Mouse (Mus musculus): ENCODE results near the gene Phb2. TPM values are rescaled to one million over a fixed set of nuclear protein-coding genes. Genes with fewer than 3 reads are reported as not detected.
A peak's percentile ranks its signal among the peaks of the same experiment; 100 is the strongest.

The Phb2 gene
- total and polyA plus RNA-seq, 2 experiments: 140 to 209 TPM

DNA sequence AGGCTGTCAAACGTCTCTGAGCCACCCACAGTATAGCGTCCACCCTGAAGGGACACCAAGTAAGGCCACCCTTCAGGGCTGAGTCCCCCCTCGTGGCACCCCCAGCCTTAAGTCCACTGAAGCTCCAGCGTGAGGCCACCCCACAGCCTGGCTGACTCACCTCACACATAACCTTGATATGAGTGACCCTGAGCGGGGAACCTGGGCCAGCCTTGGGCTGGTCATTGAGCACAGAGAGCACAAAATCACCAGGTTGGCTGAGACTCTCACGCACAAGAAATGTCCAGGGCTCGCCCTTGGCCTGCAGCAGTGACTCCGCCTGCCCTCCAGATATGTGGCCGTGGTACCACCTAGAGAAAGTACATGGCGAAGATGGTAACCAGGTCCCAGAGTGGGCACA lies 16.5 kb downstream of the Phb2 start:
- no peak overlapping the region for H3K27ac ChIP-seq (replicated peaks; ENCODE audit: insufficient read depth, low read depth, low read length)
- no peaks in the 10 kb centered on the region for H3K4me1 ChIP-seq (ENCODE audit: control insufficient read depth, insufficient read depth, low read length)
- H3K79me2 ChIP-seq (ENCODE audit: control insufficient read depth, insufficient read depth, low read length): no peaks in the 10 kb centered on the region; the same call in 1 of the 2 replicates
- H3K27me3 ChIP-seq (ENCODE audit: control insufficient read depth, insufficient read depth, low read length): no peaks in the 10 kb centered on the region
- H3K9ac ChIP-seq (ENCODE audit: low read depth, low read length): no peak overlapping the region
- no peaks in the 10 kb centered on the region; the same call in 1 of the 2 replicates for H3K36me3 ChIP-seq (ENCODE audit: control insufficient read depth, insufficient read depth, low read length)
- H3K4me3 ChIP-seq (ENCODE audit: insufficient read depth, low read depth, low read length): no peak overlapping the region
- DNase-seq (ENCODE audit: extremely low read depth, low read depth, low spot score): no peak
- TF ChIP-seq CTCF (IDR thresholded peaks at IDR 0.05; ENCODE audit: low read depth, low read length): no peak
- TF ChIP-seq POLR2A (IDR thresholded peaks at IDR 0.05; ENCODE audit: extremely low read depth, insufficient read depth, low read length): no peak
- WGBS: 93% methylated on average over 10 of the region's 10 CpGs

DNA sequence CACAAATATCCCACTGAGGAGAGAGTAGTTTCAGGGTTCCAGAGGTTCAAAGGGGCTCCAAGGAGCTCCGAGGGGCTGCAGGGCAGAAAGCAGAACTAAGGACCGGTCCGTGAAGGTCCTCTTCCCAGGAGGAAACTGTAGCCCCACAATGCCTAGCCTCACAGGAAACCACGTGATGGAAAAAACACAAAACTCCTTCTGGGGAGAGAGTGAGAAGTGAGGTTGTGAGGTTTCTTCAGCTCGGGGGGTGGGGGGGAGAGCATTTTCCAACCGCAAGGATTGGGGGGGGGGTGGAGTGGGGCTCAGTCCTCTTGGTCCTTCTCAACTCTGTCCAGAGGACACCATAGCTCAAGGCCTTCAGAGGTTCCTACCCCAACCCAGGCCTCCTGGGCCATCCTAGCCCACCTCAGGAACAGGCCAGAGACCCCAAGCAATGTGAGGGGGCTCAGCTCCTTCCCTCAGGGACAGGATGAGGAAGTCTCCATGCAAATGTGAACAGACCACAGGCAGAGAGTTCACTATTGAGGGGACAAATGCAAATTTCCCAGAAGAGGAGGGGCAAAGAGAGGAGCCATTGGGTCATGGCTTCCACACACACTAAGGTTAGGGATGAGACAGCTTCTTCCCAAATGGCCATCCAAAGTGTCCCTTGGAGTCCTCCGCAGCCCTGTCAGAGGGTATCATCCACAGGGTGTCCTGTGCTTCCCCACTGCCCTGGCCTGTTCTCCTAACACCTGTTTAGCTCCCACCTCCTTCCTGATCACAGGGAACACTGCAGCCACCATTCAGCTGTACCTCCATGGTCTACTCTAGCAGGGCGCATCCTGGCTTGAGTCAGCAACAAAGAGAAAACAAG lies 17.9 kb downstream of the Phb2 start:
- Histone ChIP-seq H3K27me3 (ENCODE audit: control insufficient read depth, insufficient read depth, low read length) (no peaks in the 10 kb centered on the region), H3K79me2 (ENCODE audit: control insufficient read depth, insufficient read depth, low read length) (no peaks in the 10 kb centered on the region; the same call in 1 of the 2 replicates), H3K4me3 (ENCODE audit: insufficient read depth, low read depth, low read length) (no peak overlapping the region), H3K4me1 (ENCODE audit: control insufficient read depth, insufficient read depth, low read length) (no peaks in the 10 kb centered on the region), H3K9ac (ENCODE audit: low read depth, low read length) (no peak overlapping the region), H3K36me3 (ENCODE audit: control insufficient read depth, insufficient read depth, low read length) (no peaks in the 10 kb centered on the region; the same call in 1 of the 2 replicates), H3K27ac (replicated peaks; ENCODE audit: insufficient read depth, low read depth, low read length) (peak overlapping the region; percentile 24; the same call in 1 of the 2 replicates)
- WGBS: 77% methylated on average over 8 of the region's 8 CpGs
- peak; percentile 41 for DNase-seq (ENCODE audit: extremely low read depth, low read depth, low spot score)
- TF ChIP-seq CTCF (IDR thresholded peaks at IDR 0.05; ENCODE audit: low read depth, low read length): no peak
- TF ChIP-seq POLR2A (IDR thresholded peaks at IDR 0.05; ENCODE audit: extremely low read depth, insufficient read depth, low read length): no peak

DNA sequence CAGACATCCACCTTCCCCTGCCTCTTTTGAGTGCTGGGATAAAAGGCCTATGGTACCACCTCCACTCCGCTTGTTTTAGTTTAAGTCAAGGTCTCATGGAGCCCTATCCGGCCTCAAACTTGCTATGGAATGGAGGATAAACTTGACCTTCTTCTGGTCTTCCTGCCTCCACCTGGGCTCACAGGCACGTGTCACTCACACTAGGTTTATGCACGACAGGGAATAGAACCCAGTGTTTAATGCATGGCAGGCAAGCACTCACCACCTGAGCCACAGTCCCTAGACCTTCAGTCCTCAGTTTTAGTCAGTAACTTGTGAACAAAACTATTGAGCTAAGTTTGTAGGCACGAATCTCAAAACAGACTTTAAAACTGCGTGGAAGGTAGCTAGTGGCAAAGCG lies 18.9 kb downstream of the Phb2 start:
- Histone ChIP-seq H3K4me3 (ENCODE audit: insufficient read depth, low read depth, low read length) (no peak overlapping the region), H3K79me2 (ENCODE audit: control insufficient read depth, insufficient read depth, low read length) (no peaks in the 10 kb centered on the region; the same call in 1 of the 2 replicates), H3K27ac (replicated peaks; ENCODE audit: insufficient read depth, low read depth, low read length) (no peak overlapping the region), H3K9ac (ENCODE audit: low read depth, low read length) (no peak overlapping the region), H3K4me1 (ENCODE audit: control insufficient read depth, insufficient read depth, low read length) (no peaks in the 10 kb centered on the region), H3K36me3 (ENCODE audit: control insufficient read depth, insufficient read depth, low read length) (no peaks in the 10 kb centered on the region; the same call in 1 of the 2 replicates), H3K27me3 (ENCODE audit: control insufficient read depth, insufficient read depth, low read length) (no peaks in the 10 kb centered on the region)
- no peak for DNase-seq (ENCODE audit: extremely low read depth, low read depth, low spot score)
- no peak for TF ChIP-seq POLR2A (IDR thresholded peaks at IDR 0.05; ENCODE audit: extremely low read depth, insufficient read depth, low read length)
- no peak for TF ChIP-seq CTCF (IDR thresholded peaks at IDR 0.05; ENCODE audit: low read depth, low read length)
- WGBS: 89% methylated on average over 7 of the region's 7 CpGs

DNA sequence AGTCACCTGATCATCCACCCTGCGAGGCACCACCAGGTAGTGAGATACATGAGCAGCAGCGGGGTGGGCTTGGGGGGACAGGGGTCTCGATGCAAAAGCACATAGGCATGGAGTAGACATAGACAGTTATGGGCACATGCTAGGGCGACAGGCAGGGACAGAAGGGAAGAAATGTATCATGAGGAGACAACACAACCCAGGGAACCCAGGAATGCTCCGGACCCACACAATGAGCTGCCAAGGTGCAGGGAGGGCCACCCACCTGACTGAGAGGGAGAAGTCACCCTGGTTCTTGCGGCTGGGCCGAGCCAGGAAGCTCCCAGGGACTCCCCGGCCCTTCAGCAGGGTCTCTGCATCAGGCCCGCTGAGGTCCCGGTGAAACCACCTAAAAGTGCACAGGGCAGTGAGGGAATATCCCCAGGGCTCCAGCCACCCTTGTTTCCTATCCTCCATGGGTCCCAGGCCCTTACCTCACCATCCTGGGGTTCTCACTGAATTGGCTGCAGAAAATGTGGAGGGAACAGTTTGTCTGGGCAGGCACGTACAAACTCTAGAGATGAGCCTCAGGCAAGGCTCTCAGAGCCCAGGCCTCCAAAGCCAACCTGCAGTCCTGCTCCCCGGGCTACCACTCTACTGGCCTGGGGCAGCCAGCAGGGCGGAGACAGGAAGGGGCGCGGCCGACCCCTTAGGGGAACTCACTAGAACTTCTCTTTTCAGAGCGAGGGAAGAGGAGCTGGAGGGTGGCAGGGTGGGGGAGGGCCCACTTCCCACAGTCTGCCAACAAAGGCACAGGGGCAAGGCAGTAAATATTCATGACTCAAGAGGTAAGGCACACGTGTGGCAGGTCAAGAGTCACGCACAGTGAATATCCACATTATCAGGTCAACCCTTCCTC lies 20.6 kb downstream of the Phb2 start:
- H3K79me2 ChIP-seq (ENCODE audit: control insufficient read depth, insufficient read depth, low read length): no peaks in the 10 kb centered on the region; the same call in 1 of the 2 replicates
- no peaks in the 10 kb centered on the region for H3K4me1 ChIP-seq (ENCODE audit: control insufficient read depth, insufficient read depth, low read length)
- peak overlapping the region; percentile 63 for H3K9ac ChIP-seq (ENCODE audit: low read depth, low read length)
- H3K36me3 ChIP-seq (ENCODE audit: control insufficient read depth, insufficient read depth, low read length): no peaks in the 10 kb centered on the region; the same call in 1 of the 2 replicates
- H3K27ac ChIP-seq (replicated peaks; ENCODE audit: insufficient read depth, low read depth, low read length): peak overlapping the region; percentile 56
- no peak for DNase-seq (ENCODE audit: extremely low read depth, low read depth, low spot score)
- no peaks in the 10 kb centered on the region for H3K27me3 ChIP-seq (ENCODE audit: control insufficient read depth, insufficient read depth, low read length)
- TF ChIP-seq CTCF (IDR thresholded peaks at IDR 0.05; ENCODE audit: low read depth, low read length) (no peak), POLR2A (IDR thresholded peaks at IDR 0.05; ENCODE audit: extremely low read depth, insufficient read depth, low read length) (0 out of 2 replicates have a peak, but pooled peaks have one; percentile 18)
- peak overlapping the region; percentile 62 for H3K4me3 ChIP-seq (ENCODE audit: insufficient read depth, low read depth, low read length)
- WGBS: 73% methylated on average over 19 of the region's 19 CpGs

DNA sequence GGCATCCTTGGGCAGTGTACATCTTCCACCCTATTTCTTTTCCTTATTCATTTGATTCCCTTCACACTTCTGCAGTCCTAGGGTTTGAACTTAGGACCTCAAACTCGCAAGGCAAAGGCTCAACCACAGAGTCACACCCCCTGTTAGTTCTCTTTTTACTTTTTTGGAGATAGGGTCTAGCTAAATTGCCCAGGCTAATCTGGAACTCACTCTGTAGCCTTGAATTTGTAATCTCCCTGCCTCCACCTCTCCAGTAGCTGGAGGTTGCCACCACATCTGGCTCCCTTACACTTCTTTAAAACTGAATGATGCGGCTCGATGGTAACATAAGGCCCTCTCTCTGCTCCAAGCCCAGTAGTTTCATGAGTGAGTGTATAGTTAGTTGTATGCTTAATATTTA lies 22.3 kb downstream of the Phb2 start:
- Histone ChIP-seq H3K36me3 (ENCODE audit: control insufficient read depth, insufficient read depth, low read length) (no peaks in the 10 kb centered on the region; the same call in 1 of the 2 replicates), H3K4me1 (ENCODE audit: control insufficient read depth, insufficient read depth, low read length) (peaks cover 7% of the 10 kb centered on the region), H3K9ac (ENCODE audit: low read depth, low read length) (no peak overlapping the region), H3K27ac (replicated peaks; ENCODE audit: insufficient read depth, low read depth, low read length) (no peak overlapping the region), H3K4me3 (ENCODE audit: insufficient read depth, low read depth, low read length) (no peak overlapping the region), H3K27me3 (ENCODE audit: control insufficient read depth, insufficient read depth, low read length) (no peaks in the 10 kb centered on the region), H3K79me2 (ENCODE audit: control insufficient read depth, insufficient read depth, low read length) (no peaks in the 10 kb centered on the region; the same call in 1 of the 2 replicates)
- TF ChIP-seq POLR2A (IDR thresholded peaks at IDR 0.05; ENCODE audit: extremely low read depth, insufficient read depth, low read length) (no peak), CTCF (IDR thresholded peaks at IDR 0.05; ENCODE audit: low read depth, low read length) (no peak)
- no peak for DNase-seq (ENCODE audit: extremely low read depth, low read depth, low spot score)
- WGBS: 95% methylated on average over 3 of the region's 3 CpGs

Data from liver, adult 2 months (tissue).